Mouse (Mus musculus): ENCODE measurements at regions not wholly inside any gene's neighbourhood (a gene's known extent, or its start where the extent isn't known, plus 50 kb on each side); places are given as distances from the start of the nearest gene placed in this dataset.

DNA sequence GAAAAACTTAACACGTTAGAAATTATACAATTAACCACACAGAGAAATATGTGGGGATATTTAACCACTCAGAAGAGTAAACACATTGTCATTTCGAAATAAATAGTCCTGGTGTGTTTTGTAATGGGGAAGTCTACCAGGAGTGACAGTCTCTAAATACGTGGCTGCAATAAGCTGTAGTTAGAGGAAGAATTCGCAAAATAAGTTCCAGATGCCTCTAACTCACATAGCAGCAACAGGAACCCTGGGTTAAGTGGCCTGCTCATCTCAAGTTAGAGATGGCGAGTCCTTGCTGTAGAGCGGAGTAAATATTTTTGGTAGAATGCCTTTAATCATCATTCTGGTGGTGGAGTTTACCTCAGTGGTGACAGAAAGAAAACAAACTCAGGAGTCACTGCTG is 430.2 kb downstream of the Zfp704 start:
- TF ChIP-seq POLR2A (IDR thresholded peaks at IDR 0.05; ENCODE audit: control insufficient read depth, extremely low read depth, insufficient read depth, low read length, poor library complexity): no peak
- no peak for TF ChIP-seq CTCF (IDR thresholded peaks at IDR 0.05; ENCODE audit: borderline replicate concordance, control insufficient read depth, extremely low read depth, insufficient read depth, low read length, poor library complexity)

DNA sequence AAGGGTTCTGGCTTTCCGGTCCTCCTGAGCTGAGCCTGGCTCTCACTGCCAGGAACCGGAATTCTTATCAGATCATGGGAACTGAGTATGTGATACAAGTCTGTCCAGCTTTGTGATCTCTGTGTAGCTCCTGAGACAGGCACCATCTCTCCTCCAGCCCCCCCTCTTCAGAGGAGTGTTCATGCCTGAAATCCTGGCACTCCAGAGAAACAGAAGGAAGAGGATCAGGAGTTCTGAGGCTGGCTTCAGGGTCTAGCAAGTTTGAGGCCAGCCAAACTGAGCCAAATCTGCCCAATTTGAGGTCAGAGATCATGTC is 435.4 kb downstream of the Zfp704 start:
- no peak for DNase-seq
- no peak for TF ChIP-seq CTCF (IDR thresholded peaks at IDR 0.05; ENCODE audit: borderline replicate concordance, control insufficient read depth, extremely low read depth, insufficient read depth, low read length, poor library complexity)
- TF ChIP-seq POLR2A (IDR thresholded peaks at IDR 0.05; ENCODE audit: control insufficient read depth, extremely low read depth, insufficient read depth, low read length, poor library complexity): no peak
- Histone ChIP-seq H3K4me3 (ENCODE audit: control insufficient read depth, insufficient read depth, low read length) (no peak overlapping the region), H3K27ac (ENCODE audit: control insufficient read depth, insufficient read depth, low read length) (no peak overlapping the region), H3K4me1 (replicated peaks; ENCODE audit: control insufficient read depth, insufficient read depth, low read length) (0 out of 2 replicates have a peak, but pooled peaks cover 4% of the 10 kb centered on the region), H3K27me3 (ENCODE audit: control insufficient read depth, insufficient read depth, low read length) (no peaks in the 10 kb centered on the region), H3K36me3 (ENCODE audit: control insufficient read depth, insufficient read depth, low read length) (no peaks in the 10 kb centered on the region)
- 31% methylated on average over 2 of the region's 2 CpGs for WGBS

More for the DNA sequence above, 430.2 kb downstream of the Zfp704 start:
- 78% methylated on average over 6 of the region's 6 CpGs for WGBS
- Histone ChIP-seq H3K27ac (ENCODE audit: control insufficient read depth, insufficient read depth, low read length) (no peak overlapping the region), H3K36me3 (ENCODE audit: control insufficient read depth, insufficient read depth, low read length) (no peaks in the 10 kb centered on the region), H3K4me3 (ENCODE audit: control insufficient read depth, insufficient read depth, low read length) (no peak overlapping the region), H3K4me1 (replicated peaks; ENCODE audit: control insufficient read depth, insufficient read depth, low read length) (no peaks in the 10 kb centered on the region), H3K27me3 (ENCODE audit: control insufficient read depth, insufficient read depth, low read length) (no peaks in the 10 kb centered on the region)
- no peak for DNase-seq

- DNase-seq: no peak
- Histone ChIP-seq H3K4me3 (ENCODE audit: control insufficient read depth, insufficient read depth, low read length) (no peak overlapping the region), H3K27me3 (ENCODE audit: control insufficient read depth, insufficient read depth, low read length) (no peaks in the 10 kb centered on the region), H3K4me1 (replicated peaks; ENCODE audit: control insufficient read depth, insufficient read depth, low read length) (0 out of 2 replicates have a peak, but pooled peaks cover 4% of the 10 kb centered on the region), H3K27ac (ENCODE audit: control insufficient read depth, insufficient read depth, low read length) (no peak overlapping the region), H3K36me3 (ENCODE audit: control insufficient read depth, insufficient read depth, low read length) (no peaks in the 10 kb centered on the region)
- TF ChIP-seq POLR2A (IDR thresholded peaks at IDR 0.05; ENCODE audit: control insufficient read depth, extremely low read depth, insufficient read depth, low read length, poor library complexity): no peak
- TF ChIP-seq CTCF (IDR thresholded peaks at IDR 0.05; ENCODE audit: borderline replicate concordance, control insufficient read depth, extremely low read depth, insufficient read depth, low read length, poor library complexity): no peak
- WGBS: 6% methylated on average over 16 of the region's 16 CpGs
Measured at GRCm38 (mm10) chr3:9173643-9174516, 436.0 kb downstream of the Zfp704 start.

DNA sequence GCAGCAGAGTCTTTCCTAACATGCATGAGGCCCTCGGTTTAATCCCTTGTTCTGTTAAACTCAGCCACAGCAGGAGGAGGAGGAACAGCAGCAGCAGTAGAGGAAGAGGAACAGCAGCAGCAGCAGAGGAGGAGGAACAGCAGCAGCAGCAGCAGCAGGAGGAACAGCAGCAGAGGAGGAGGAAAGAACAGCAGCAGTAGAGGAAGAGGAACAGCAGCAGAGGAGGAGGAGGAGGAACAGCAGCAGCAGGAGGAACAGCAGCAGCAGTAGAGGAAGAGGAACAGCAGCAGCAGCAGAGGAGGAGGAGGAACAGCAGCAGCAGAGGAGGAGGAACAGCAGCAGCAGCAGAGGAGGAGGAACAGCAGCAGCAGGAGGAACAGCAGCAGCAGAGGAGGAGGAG is 437.9 kb downstream of the Zfp704 start:
- Histone ChIP-seq H3K27me3 (ENCODE audit: control insufficient read depth, insufficient read depth, low read length) (no peaks in the 10 kb centered on the region), H3K4me1 (replicated peaks; ENCODE audit: control insufficient read depth, insufficient read depth, low read length) (0 out of 2 replicates have a peak, but pooled peaks cover 4% of the 10 kb centered on the region), H3K36me3 (ENCODE audit: control insufficient read depth, insufficient read depth, low read length) (no peaks in the 10 kb centered on the region), H3K4me3 (ENCODE audit: control insufficient read depth, insufficient read depth, low read length) (no peak overlapping the region), H3K27ac (ENCODE audit: control insufficient read depth, insufficient read depth, low read length) (no peak overlapping the region)
- 52% methylated on average over 1 of the region's 1 CpGs for WGBS
- DNase-seq: no peak
- TF ChIP-seq POLR2A (IDR thresholded peaks at IDR 0.05; ENCODE audit: control insufficient read depth, extremely low read depth, insufficient read depth, low read length, poor library complexity): no peak
- no peak for TF ChIP-seq CTCF (IDR thresholded peaks at IDR 0.05; ENCODE audit: borderline replicate concordance, control insufficient read depth, extremely low read depth, insufficient read depth, low read length, poor library complexity)

DNA sequence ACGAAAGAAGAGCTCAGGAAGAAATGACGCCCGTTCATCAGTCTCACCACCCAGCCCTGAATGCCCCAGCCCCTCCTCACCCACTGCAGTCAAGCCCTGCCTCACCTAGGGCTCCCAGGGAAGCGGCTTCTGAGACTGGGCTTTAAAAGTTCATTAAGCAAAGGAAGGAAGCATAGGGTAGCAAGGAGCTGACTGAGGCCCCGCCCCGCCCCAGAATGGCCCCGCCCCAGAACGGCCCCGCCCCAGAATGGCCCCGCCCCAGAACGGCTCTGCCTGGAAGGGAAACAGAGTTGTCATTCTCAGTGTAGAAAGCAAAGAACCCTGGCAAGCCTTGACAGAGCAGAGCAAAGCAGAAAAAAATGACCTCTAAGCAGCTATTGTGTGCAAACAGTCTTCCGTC is 440.9 kb downstream of the Zfp704 start:
- Histone ChIP-seq H3K27me3 (ENCODE audit: control insufficient read depth, insufficient read depth, low read length) (no peaks in the 10 kb centered on the region), H3K4me3 (ENCODE audit: control insufficient read depth, insufficient read depth, low read length) (no peak overlapping the region), H3K27ac (ENCODE audit: control insufficient read depth, insufficient read depth, low read length) (no peak overlapping the region), H3K36me3 (ENCODE audit: control insufficient read depth, insufficient read depth, low read length) (no peaks in the 10 kb centered on the region), H3K4me1 (replicated peaks; ENCODE audit: control insufficient read depth, insufficient read depth, low read length) (no peaks in the 10 kb centered on the region)
- 76% methylated on average over 12 of the region's 12 CpGs for WGBS
- no peak for DNase-seq
- TF ChIP-seq POLR2A (IDR thresholded peaks at IDR 0.05; ENCODE audit: control insufficient read depth, extremely low read depth, insufficient read depth, low read length, poor library complexity) (no peak), CTCF (IDR thresholded peaks at IDR 0.05; ENCODE audit: borderline replicate concordance, control insufficient read depth, extremely low read depth, insufficient read depth, low read length, poor library complexity) (no peak)

DNA sequence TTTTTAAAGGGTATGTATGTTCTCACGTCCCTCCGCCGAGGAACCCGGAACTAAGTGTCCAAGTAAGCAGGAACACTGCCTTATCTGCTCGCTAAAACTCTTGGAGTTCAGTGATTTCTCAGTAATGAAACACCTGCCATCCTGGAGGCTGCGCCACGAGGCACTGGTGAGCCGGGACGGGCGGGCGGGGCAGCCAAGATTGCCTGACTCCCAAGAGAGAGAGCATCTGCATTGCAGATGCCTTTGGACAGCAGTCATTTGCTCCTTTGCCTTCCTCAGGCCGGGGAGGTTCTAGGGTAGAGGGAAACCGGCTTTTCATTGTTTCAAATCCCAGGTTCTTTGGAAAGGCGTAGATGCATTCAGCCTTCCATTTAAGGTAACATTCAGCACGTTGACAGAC is 450.8 kb downstream of the Zfp704 start:
- H3K36me3 ChIP-seq (ENCODE audit: control insufficient read depth, insufficient read depth, low read length): no peaks in the 10 kb centered on the region
- no peak overlapping the region for H3K4me3 ChIP-seq (ENCODE audit: control insufficient read depth, insufficient read depth, low read length)
- no peak overlapping the region for H3K27ac ChIP-seq (ENCODE audit: control insufficient read depth, insufficient read depth, low read length)
- TF ChIP-seq POLR2A (IDR thresholded peaks at IDR 0.05; ENCODE audit: control insufficient read depth, extremely low read depth, insufficient read depth, low read length, poor library complexity) (no peak), CTCF (IDR thresholded peaks at IDR 0.05; ENCODE audit: borderline replicate concordance, control insufficient read depth, extremely low read depth, insufficient read depth, low read length, poor library complexity) (no peak)
- H3K4me1 ChIP-seq (replicated peaks; ENCODE audit: control insufficient read depth, insufficient read depth, low read length): peaks cover 7% of the 10 kb centered on the region
- 91% methylated on average over 15 of the region's 15 CpGs for WGBS
- DNase-seq: no peak
- no peaks in the 10 kb centered on the region for H3K27me3 ChIP-seq (ENCODE audit: control insufficient read depth, insufficient read depth, low read length)

All from thymus, adult 2 months (tissue).